Mouse (Mus musculus): ENCODE results near the gene Csf2. TPM values are rescaled to one million over a fixed set of nuclear protein-coding genes. Genes with fewer than 3 reads are reported as not detected.

The Csf2 gene
- total RNA-seq, 2 experiments from 2014 or later = not detected

DNA sequence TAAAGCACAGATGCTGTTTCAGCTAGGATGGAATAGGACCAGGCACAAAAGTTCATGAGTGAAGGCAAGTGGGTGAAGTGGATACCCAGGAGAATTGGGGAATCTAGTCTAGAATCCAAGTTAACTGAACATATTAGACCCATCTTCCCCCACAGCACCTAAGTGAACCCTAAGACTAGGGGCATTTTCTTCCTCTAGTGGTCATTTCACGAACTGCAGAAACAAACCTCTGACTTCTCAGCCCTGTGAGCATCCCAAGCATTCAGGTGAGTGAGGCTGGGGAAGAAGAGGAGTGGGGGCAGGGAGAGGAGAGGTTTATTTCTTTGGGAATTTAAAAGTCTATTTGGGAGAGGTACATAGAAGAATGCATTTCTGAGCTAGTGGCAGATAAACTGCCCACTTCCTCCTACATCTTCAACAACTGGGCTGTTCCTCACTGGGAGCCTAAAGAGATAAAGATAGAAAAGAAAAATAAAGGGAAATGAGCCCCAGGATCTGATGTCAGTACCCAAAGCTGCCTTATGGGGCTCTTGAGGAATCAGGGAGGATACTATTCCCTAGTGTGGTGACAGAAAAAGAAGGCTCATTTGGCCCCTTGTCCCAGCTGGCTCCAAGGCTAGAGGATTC is 14.1 kb upstream of the Csf2 start:
- TF ChIP-seq CTCF (IDR thresholded peaks at IDR 0.05) = 0 out of 2 replicates have a peak, but pooled peaks have one; percentile 21
- Histone ChIP-seq H3K4me3 (no peak overlapping the region), H3K27ac (no peak overlapping the region)
- DNase-seq = no peak
- intact Hi-C loops (cut with DNase I) = loop anchor here (2.0 to 5.0 kb wide), 2 partner anchors 44 to 91 kb away; no protein-coding TSS in a partner anchor

DNA sequence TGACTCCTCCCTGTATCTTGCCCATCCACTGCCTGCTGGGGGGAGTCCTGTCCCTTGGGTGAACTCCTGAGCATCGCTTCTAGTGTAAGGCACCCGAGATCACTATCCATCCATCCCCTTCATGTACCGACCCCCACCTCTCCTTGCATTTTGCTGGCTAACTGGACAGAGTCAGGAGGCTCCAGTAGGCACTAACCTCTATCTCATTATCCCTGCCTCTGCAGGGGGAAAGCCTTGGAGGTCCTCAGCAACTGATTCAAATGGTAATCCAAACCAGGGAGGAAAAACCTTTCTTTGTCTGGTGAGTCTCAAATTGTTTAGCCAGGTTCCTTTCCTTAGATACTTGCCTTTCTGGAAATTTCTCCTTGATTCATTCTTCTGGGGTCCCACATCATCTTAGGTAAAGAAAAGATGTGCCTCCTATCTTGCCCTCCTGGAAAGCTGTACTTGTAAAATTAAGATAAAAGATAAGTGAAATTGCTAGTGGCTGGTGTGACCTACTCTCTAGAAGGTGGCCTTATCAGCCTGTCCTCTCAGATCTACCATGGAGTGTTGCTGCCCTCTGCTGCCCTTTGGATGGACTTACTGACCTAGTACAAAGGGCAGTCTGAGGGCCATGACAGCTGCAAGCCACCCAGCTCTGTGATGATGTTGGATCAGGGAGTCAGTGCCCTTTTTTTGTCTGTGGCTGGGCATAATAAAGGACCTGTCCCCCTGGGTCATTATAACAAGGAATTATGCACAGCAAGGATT is 7.3 kb upstream of the Csf2 start:
- intact Hi-C loops (cut with DNase I) = loop anchor here (1.0 to 2.0 kb wide), 4 partner anchors 111 to 326 kb away; no protein-coding TSS in a partner anchor
- Histone ChIP-seq H3K4me3 (no peak overlapping the region), H3K27ac (no peak overlapping the region)
- peak; percentile 84 for TF ChIP-seq CTCF (IDR thresholded peaks at IDR 0.05)
- DNase-seq = peak; percentile 87

DNA sequence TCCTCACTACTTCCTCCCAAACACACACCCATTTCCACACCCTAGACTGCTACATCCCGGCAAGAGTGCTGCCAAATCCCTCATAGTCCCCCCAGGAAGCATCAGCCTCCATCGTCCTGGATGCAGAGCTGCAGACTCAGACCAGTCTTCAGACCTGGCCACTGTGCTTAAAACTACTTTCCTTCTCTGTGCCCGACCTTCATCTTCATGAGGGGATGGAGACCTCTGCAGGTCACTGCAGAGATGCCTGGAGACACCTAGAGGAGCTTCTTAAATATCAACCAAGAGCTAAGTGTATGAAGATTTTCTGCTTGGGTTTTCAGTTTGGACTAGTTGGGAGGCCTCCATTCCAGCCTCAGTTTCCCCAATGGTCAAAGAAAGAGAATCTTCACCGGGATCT is 4.6 kb upstream of the Csf2 start:
- TF ChIP-seq CTCF (IDR thresholded peaks at IDR 0.05) = peak; percentile 59
- no peak for DNase-seq
- Histone ChIP-seq H3K4me3 (no peak overlapping the region), H3K27ac (no peak overlapping the region)
- intact Hi-C loops (cut with DNase I) = loop anchor here (2.0 kb wide), 1 partner anchor 161 kb away; no protein-coding TSS in a partner anchor

DNA sequence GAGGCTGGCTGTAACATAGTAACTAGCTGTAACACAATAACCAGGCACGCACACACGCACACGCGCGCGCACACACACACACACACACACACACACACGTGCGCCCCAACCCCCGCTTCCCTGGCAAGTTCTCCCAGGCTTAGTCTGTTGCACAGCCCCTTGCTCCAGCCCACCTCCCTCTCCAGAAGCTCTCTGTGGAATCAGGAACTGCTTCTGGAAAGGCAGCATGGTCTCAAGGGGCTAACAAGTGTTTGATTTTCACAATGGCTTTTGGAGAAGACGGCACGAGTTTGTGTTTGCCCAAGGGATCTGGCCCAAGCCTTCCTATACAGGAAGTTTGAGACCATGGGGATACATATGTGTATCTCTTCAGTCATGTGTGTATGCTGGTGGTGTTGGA is 1.1 kb upstream of the Csf2 start:
- intact Hi-C loops (cut with DNase I) = no loop called here
- DNase-seq = no peak
- H3K27ac ChIP-seq = no peak overlapping the region
- TF ChIP-seq CTCF (IDR thresholded peaks at IDR 0.05) = no peak
- H3K4me3 ChIP-seq = no peak overlapping the region

DNA sequence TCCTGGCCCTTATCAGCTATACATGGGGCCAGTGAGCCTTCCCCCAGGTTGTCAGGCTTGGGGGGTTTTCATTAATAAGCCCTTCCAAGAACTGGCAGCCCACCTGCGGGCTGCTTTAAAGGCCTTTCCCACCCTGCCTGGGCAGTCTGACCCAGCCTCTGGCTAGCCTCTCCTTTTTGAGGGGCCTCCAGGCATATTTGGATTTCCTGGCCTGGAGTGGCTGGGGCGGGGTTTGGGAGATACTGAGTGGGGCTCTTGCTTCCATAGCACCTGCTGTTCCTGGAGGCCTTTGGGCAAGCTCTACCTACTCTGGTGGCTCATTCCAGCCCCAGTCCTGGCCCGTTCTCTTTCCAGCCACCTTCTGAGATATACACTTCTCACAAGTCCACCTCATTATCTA is 281 bp upstream of the Csf2 start:
- no peak for DNase-seq
- Histone ChIP-seq H3K4me3 (no peak overlapping the region), H3K27ac (no peak overlapping the region)
- TF ChIP-seq CTCF (IDR thresholded peaks at IDR 0.05) = no peak
- intact Hi-C loops (cut with DNase I) = no loop called here

GRCm38 (mm10) chr11:54247251-54247950 is 2.1 kb downstream of the Csf2 start:
- intact Hi-C loops (cut with DNase I) = no loop called here
- DNase-seq = no peak
- TF ChIP-seq CTCF (IDR thresholded peaks at IDR 0.05) = no peak
- Histone ChIP-seq H3K27ac (no peak overlapping the region), H3K4me3 (no peak overlapping the region)

DNA sequence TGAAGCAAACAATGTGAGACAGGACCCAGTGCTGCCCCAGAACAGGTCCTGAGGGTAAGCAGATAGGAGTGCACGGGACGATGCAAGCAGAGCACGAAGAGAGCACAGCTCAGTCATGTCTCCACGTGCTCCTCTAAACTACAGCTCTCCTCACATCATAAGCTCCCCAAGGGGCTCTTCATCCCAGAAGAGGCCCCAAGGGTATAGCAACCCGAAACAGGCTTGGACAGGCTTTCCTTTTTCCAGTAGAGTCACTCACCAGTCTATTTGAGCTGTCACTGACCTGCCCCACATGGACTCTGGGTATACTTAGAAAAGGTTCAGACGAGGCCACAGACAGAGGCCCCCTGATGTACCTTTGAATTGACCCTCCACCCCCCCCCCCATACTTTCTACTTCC is 5.0 kb downstream of the Csf2 start:
- no peak overlapping the region for H3K4me3 ChIP-seq
- intact Hi-C loops (cut with DNase I) = no loop called here
- no peak overlapping the region for H3K27ac ChIP-seq
- DNase-seq = no peak
- TF ChIP-seq CTCF (IDR thresholded peaks at IDR 0.05) = no peak

DNA sequence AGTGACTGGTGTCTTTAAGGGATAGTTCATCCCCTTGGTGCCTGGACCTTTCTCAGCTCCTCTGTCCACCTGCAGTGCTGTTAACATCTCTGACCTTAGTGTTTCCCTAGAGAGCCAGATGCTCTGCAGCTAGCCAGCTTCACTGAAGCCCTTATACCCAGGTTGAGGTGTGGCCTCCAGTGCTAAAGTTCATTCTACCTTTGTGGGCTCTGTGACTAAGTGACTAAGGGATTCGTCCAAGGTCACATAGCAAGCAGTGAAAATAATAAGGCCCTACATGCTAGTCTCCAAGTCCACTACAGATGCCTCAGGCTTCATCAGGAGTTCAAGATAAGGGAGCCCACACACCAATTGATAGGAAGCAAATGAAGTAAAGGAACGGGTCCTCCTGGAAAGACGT is 7.0 kb downstream of the Csf2 start:
- no peak for DNase-seq
- intact Hi-C loops (cut with DNase I) = no loop called here
- Histone ChIP-seq H3K27ac (no peak overlapping the region), H3K4me3 (no peak overlapping the region)
- no peak for TF ChIP-seq CTCF (IDR thresholded peaks at IDR 0.05)

GRCm38 (mm10) chr11:54236939-54237338 is 12.5 kb downstream of the Csf2 start:
- DNase-seq = peak; percentile 68
- H3K27ac ChIP-seq = no peak overlapping the region
- intact Hi-C loops (cut with DNase I) = no loop called here
- no peak for TF ChIP-seq CTCF (IDR thresholded peaks at IDR 0.05)
- H3K4me3 ChIP-seq = no peak overlapping the region

DNA sequence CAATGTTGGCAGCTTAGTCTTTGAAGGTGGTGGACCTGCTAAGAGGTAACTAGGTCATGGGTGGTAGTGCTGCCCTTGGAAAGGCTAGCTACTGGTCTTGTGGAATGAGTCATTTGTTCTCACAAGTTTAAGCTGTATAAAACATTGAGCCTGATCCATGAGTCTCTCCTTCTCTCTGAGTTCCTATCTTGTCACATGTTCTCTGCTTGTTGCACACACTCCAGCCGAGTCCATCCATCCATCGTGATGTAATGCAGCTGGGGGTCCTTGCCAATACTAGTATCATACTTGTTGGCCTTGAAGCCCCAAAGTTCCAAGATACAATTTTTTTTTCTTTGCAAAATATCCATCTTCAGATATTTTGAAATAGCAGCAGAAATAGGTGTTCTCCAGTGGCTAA is 22.0 kb downstream of the Csf2 start:
- Histone ChIP-seq H3K4me3 (no peak overlapping the region), H3K27ac (no peak overlapping the region)
- no peak for TF ChIP-seq CTCF (IDR thresholded peaks at IDR 0.05)
- no peak for DNase-seq
- intact Hi-C loops (cut with DNase I) = no loop called here

DNA sequence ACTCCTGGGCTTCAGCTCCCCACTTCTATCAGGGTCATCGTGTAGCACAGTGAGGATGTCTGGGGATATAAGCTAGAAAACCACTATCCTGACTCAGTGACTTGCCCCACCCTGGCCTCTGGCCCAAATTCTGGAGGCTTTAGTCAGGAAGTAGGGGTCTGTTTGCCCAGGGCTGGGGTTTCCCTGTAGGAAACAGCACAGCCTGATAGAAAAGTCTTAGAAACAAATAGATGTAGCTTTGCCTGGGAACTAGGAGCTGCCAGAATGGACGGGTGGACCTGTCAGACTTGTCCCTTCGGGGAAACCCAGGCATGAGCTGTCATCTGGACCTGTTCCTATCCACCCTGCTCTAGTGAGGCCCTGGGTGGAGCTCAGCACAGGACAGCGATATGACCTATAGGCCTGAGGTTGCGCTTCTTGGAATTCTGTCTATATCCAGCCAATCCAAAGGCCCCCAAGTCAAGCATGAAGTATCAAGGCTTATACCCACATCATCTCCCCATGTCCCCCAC is 24.9 kb downstream of the Csf2 start:
- no peak overlapping the region for H3K4me3 ChIP-seq
- intact Hi-C loops (cut with DNase I) = no loop called here
- no peak overlapping the region for H3K27ac ChIP-seq
- DNase-seq = peak; percentile 52
- no peak for TF ChIP-seq CTCF (IDR thresholded peaks at IDR 0.05)

DNA sequence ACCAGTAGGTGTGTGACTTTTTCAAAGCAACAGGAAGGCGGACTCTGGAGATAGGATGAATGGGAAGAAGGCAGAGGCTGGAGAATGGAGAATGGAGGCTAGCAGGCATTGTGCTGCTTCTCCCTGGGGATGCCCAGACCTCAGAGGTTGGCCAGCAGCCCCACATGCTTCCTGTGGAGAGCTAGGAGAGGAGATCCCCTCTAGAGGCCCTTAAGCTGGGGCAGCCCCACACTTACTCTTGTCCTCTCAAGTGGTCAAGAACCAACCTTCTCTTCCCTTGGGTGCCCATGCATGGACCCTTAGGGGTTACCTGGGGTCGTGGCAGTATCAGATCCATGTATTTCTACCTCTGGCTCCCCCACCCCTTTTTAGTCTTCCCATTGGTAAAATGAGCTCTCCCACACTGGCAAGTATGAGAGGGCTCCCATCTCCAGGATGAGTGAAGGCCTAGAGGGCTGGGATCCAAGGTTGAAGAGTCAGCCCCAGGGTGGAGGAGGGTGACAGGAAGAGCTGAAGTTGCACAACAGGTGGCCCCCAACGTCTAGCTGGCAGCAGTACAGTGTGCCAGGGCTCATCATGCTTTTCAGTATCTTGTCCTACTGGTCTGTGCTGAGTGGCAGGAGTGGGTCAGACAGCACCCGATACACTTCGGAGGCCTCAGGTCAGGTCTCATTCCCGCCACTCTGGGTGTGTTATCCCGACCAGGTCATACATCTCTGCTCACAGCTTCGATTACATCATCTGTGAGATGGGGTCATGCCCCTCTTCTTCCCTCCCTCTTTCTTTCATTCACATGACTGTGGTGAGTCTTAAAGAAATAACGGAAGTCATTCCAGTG is 25.6 kb downstream of the Csf2 start:
- H3K4me3 ChIP-seq = no peak overlapping the region

More for the DNA sequence above, 25.6 kb downstream of the Csf2 start:
- intact Hi-C loops (cut with DNase I) = no loop called here
- no peak for DNase-seq
- TF ChIP-seq CTCF (IDR thresholded peaks at IDR 0.05) = no peak
- H3K27ac ChIP-seq = no peak overlapping the region

Measured in gastrocnemius, adult 2 months (tissue).